Mouse (Mus musculus) lung, postnatal 0 days (tissue): ENCODE measurements around the gene Bbx.

Experiments used
- CTCF ChIP-seq: IDR thresholded peaks from 2 replicates; pipeline ENCODE4 v1.5.1; 2016; ENCODE audit warnings: antibody characterized with exemption, mild to moderate bottlenecking
- EP300 ChIP-seq: IDR thresholded peaks from 2 replicates; pipeline ENCODE4 v1.6.1; 2016; ENCODE audit warnings: antibody characterized with exemption, mild to moderate bottlenecking, control low read depth

DNA sequence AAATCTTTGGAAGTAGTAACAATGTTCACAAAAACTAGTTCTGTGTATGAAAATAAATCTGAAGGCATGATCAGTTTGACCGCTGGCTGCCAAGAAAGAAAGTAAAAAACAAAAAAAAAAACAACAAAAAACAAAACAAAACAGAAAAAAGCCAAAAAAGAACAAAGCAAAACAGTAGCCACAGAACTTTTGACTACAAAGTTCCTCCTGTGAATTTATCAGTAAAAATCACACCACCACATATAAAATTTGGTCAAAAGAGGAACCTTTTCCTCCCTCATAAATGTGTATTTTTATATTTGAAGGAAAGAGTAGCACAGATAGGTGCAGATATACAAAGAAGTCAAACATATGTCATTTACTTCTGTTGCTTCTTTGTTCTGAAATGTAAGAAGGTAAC lies 239.6 kb downstream of the Bbx start:
- TF ChIP-seq CTCF (no peak), EP300 (no peak)
